Mouse (Mus musculus) c-Kit-positive CD71-positive TER-119-negative erythroid progenitor cells, embryonic 14.5 days (primary cell): ENCODE data around the gene Rasgrf1.

ENCODE experiments used
- DNase-seq: peaks from one replicate; pipeline ENCODE4 v3.0.0-alpha.2; 2013; ENCODE audit warnings: low read depth

Gene Rasgrf1

GRCm38 (mm10) chr9:89970886-89971486 is 61.3 kb downstream of the Rasgrf1 start:
- no peak for DNase-seq

GRCm38 (mm10) chr9:89972321-89972720 is 62.6 kb downstream of the Rasgrf1 start:
- DNase-seq: no peak

GRCm38 (mm10) chr9:89973856-89974255 is 64.1 kb downstream of the Rasgrf1 start:
- no peak for DNase-seq

- DNase-seq: no peak
Measured at GRCm38 (mm10) chr9:89974463-89974931, 64.8 kb downstream of the Rasgrf1 start.

GRCm38 (mm10) chr9:89976366-89976940 is 66.7 kb downstream of the Rasgrf1 start:
- no peak for DNase-seq

GRCm38 (mm10) chr9:89979248-89979647 is 69.5 kb downstream of the Rasgrf1 start:
- no peak for DNase-seq

- DNase-seq: no peak
Measured at GRCm38 (mm10) chr9:89982256-89982655, 72.5 kb downstream of the Rasgrf1 start.

- no peak for DNase-seq
Measured at GRCm38 (mm10) chr9:89988053-89988452, 78.3 kb downstream of the Rasgrf1 start.

GRCm38 (mm10) chr9:89988811-89989528 is 79.3 kb downstream of the Rasgrf1 start:
- no peak for DNase-seq

- no peak for DNase-seq
Measured at GRCm38 (mm10) chr9:90006432-90006831, 96.7 kb downstream of the Rasgrf1 start.

- DNase-seq: no peak
Measured at GRCm38 (mm10) chr9:90007094-90007493, 97.4 kb downstream of the Rasgrf1 start.

GRCm38 (mm10) chr9:90008138-90008537 is 98.4 kb downstream of the Rasgrf1 start:
- DNase-seq: no peak

- no peak for DNase-seq
Measured at GRCm38 (mm10) chr9:90011849-90012248, 102.1 kb downstream of the Rasgrf1 start.

GRCm38 (mm10) chr9:90014649-90015048 is 104.9 kb downstream of the Rasgrf1 start:
- no peak for DNase-seq

- no peak for DNase-seq
Measured at GRCm38 (mm10) chr9:90016204-90016603, 106.5 kb downstream of the Rasgrf1 start.

- no peak for DNase-seq
Measured at GRCm38 (mm10) chr9:90020866-90021265, 111.2 kb downstream of the Rasgrf1 start.

- no peak for DNase-seq
Measured at GRCm38 (mm10) chr9:90021442-90021841, 111.7 kb downstream of the Rasgrf1 start.

- DNase-seq: no peak
Measured at GRCm38 (mm10) chr9:90027709-90028108, 118.0 kb downstream of the Rasgrf1 start.

- no peak for DNase-seq
Measured at GRCm38 (mm10) chr9:90033922-90034321, 124.2 kb downstream of the Rasgrf1 start.

- DNase-seq: no peak
Measured at GRCm38 (mm10) chr9:90035168-90035567, 125.5 kb downstream of the Rasgrf1 start.

GRCm38 (mm10) chr9:90035794-90036193 is 126.1 kb downstream of the Rasgrf1 start:
- no peak for DNase-seq

- no peak for DNase-seq
Measured at GRCm38 (mm10) chr9:90036313-90036712, 126.6 kb downstream of the Rasgrf1 start.

- no peak for DNase-seq
Measured at GRCm38 (mm10) chr9:90038535-90038934, 128.8 kb downstream of the Rasgrf1 start.
